Mouse (Mus musculus): ENCODE data around the gene Lipc. TPM values are rescaled to one million over a fixed set of nuclear protein-coding genes. Genes with fewer than 3 reads are reported as not detected.

The Lipc gene
- polyA plus RNA-seq, 1 experiment from 2014 or later: not detected

GRCm38 (mm10) chr9:70911163-70911562, 40.9 kb downstream of the Lipc start:
- WGBS: 67% methylated on average over 4 of the region's 4 CpGs
- no peak for TF ChIP-seq CTCF (IDR thresholded peaks at IDR 0.05; ENCODE audit: low read depth)
- ATAC-seq: no peak

DNA sequence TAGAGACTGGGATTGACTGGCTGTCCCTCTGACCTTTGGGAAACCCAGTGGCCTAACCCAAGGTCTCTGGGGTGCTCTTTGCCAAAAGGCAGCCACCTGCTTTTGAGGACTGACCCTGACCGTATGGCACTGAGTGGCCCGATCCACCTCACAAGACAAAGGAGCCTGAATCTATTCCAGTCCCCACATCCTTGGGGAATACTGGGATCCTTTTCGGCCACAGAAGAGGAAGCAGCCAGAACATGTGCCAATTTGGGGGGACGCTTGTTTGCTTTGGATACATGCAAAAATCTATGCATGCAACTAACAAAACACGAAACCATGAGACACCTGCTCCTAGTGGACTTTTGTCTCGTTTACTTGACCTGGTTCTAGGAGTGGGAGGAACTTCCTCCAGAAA, 41.7 kb downstream of the Lipc start:
- WGBS: 72% methylated on average over 6 of the region's 6 CpGs
- H3K4me3 ChIP-seq (ENCODE audit: low read depth, low read length): no peak overlapping the region
- H3K9ac ChIP-seq (ENCODE audit: low read depth, low read length): no peak overlapping the region
- no peak for ATAC-seq
- no peaks in the 10 kb centered on the region for H3K9me3 ChIP-seq (ENCODE audit: control insufficient read depth)
- no peak overlapping the region for H3K27ac ChIP-seq (ENCODE audit: low read depth, low read length)
- TF ChIP-seq CTCF (IDR thresholded peaks at IDR 0.05; ENCODE audit: low read depth): no peak
- no peaks in the 10 kb centered on the region for H3K27me3 ChIP-seq (replicated peaks; ENCODE audit: control insufficient read depth, insufficient read depth, low read length)
- no peaks in the 10 kb centered on the region for H3K4me1 ChIP-seq (replicated peaks; ENCODE audit: control insufficient read depth, insufficient read depth, low read length)
- no peaks in the 10 kb centered on the region for H3K36me3 ChIP-seq (ENCODE audit: control insufficient read depth, insufficient read depth)
- H3K4me2 ChIP-seq (replicated peaks; ENCODE audit: low read depth): no peak overlapping the region

More at GRCm38 (mm10) chr9:70911163-70911562, 40.9 kb downstream of the Lipc start:
- Histone ChIP-seq H3K4me2 (replicated peaks; ENCODE audit: low read depth) (no peak overlapping the region), H3K9ac (ENCODE audit: low read depth, low read length) (no peak overlapping the region), H3K9me3 (ENCODE audit: control insufficient read depth) (no peaks in the 10 kb centered on the region), H3K4me3 (ENCODE audit: low read depth, low read length) (no peak overlapping the region), H3K36me3 (ENCODE audit: control insufficient read depth, insufficient read depth) (no peaks in the 10 kb centered on the region), H3K27me3 (replicated peaks; ENCODE audit: control insufficient read depth, insufficient read depth, low read length) (no peaks in the 10 kb centered on the region), H3K4me1 (replicated peaks; ENCODE audit: control insufficient read depth, insufficient read depth, low read length) (no peaks in the 10 kb centered on the region), H3K27ac (ENCODE audit: low read depth, low read length) (no peak overlapping the region)

GRCm38 (mm10) chr9:70902821-70903730, 49.0 kb downstream of the Lipc start:
- no peak for TF ChIP-seq CTCF (IDR thresholded peaks at IDR 0.05; ENCODE audit: low read depth)
- H3K9me3 ChIP-seq (ENCODE audit: control insufficient read depth): no peaks in the 10 kb centered on the region
- H3K4me1 ChIP-seq (replicated peaks; ENCODE audit: control insufficient read depth, insufficient read depth, low read length): no peaks in the 10 kb centered on the region
- H3K4me2 ChIP-seq (replicated peaks; ENCODE audit: low read depth): no peak overlapping the region
- WGBS: 91% methylated on average over 11 of the region's 11 CpGs
- H3K9ac ChIP-seq (ENCODE audit: low read depth, low read length): no peak overlapping the region
- ATAC-seq: peak; percentile 73
- H3K27me3 ChIP-seq (replicated peaks; ENCODE audit: control insufficient read depth, insufficient read depth, low read length): no peaks in the 10 kb centered on the region
- no peak overlapping the region for H3K4me3 ChIP-seq (ENCODE audit: low read depth, low read length)
- no peak overlapping the region for H3K27ac ChIP-seq (ENCODE audit: low read depth, low read length)
- H3K36me3 ChIP-seq (ENCODE audit: control insufficient read depth, insufficient read depth): no peaks in the 10 kb centered on the region

DNA sequence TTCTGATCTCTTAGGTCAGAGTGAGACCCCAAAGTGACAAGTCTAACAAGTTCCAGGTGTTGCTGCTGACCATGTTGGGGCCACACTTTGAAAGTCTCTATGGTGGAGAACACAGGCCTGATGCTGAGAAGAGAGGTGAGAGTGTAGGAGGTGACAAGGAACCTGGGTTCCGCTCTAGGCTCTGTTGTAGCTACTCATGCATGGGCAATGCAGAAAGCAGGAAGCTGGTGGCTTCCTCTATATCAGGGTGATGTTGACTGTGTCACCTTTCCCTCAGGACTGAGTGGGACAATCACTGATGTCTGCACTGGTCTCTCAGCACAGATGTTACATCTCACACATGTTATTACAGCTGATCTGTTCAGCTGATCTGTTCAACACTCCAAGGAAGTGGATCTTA, 57.8 kb downstream of the Lipc start:
- Histone ChIP-seq H3K27me3 (replicated peaks; ENCODE audit: control insufficient read depth, insufficient read depth, low read length) (no peaks in the 10 kb centered on the region), H3K4me3 (ENCODE audit: low read depth, low read length) (no peak overlapping the region), H3K4me1 (replicated peaks; ENCODE audit: control insufficient read depth, insufficient read depth, low read length) (no peaks in the 10 kb centered on the region), H3K36me3 (ENCODE audit: control insufficient read depth, insufficient read depth) (no peaks in the 10 kb centered on the region), H3K27ac (ENCODE audit: low read depth, low read length) (no peak overlapping the region), H3K9me3 (ENCODE audit: control insufficient read depth) (no peaks in the 10 kb centered on the region), H3K4me2 (replicated peaks; ENCODE audit: low read depth) (no peak overlapping the region), H3K9ac (ENCODE audit: low read depth, low read length) (no peak overlapping the region)
- TF ChIP-seq CTCF (IDR thresholded peaks at IDR 0.05; ENCODE audit: low read depth): no peak
- no peak for ATAC-seq
- 86% methylated on average over 1 of the region's 1 CpGs for WGBS

DNA sequence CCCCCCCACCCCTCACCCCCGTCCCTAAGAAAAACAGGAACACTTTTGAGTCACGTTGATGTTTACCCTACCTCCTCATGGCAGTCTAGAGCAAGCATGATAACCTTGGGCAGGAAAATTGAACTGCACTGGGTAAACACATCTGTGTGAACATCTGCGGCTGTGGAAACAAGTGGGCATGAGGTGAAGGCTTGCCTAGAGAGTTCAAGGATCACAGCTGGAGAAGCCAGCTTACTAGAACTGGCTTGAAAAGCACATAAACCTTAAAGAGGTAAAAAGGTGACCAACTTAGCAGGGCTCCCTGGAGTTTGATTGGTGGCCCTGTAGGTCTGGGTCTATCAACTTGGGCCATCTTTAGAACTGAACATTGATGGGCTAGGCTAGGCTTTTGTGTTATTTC, 58.5 kb downstream of the Lipc start:
- no peak for ATAC-seq
- Histone ChIP-seq H3K4me2 (replicated peaks; ENCODE audit: low read depth) (no peak overlapping the region), H3K36me3 (ENCODE audit: control insufficient read depth, insufficient read depth) (no peaks in the 10 kb centered on the region), H3K27ac (ENCODE audit: low read depth, low read length) (no peak overlapping the region), H3K9me3 (ENCODE audit: control insufficient read depth) (no peaks in the 10 kb centered on the region), H3K9ac (ENCODE audit: low read depth, low read length) (no peak overlapping the region), H3K27me3 (replicated peaks; ENCODE audit: control insufficient read depth, insufficient read depth, low read length) (no peaks in the 10 kb centered on the region), H3K4me1 (replicated peaks; ENCODE audit: control insufficient read depth, insufficient read depth, low read length) (no peaks in the 10 kb centered on the region), H3K4me3 (ENCODE audit: low read depth, low read length) (no peak overlapping the region)
- WGBS: 45% methylated on average over 3 of the region's 3 CpGs
- no peak for TF ChIP-seq CTCF (IDR thresholded peaks at IDR 0.05; ENCODE audit: low read depth)

DNA sequence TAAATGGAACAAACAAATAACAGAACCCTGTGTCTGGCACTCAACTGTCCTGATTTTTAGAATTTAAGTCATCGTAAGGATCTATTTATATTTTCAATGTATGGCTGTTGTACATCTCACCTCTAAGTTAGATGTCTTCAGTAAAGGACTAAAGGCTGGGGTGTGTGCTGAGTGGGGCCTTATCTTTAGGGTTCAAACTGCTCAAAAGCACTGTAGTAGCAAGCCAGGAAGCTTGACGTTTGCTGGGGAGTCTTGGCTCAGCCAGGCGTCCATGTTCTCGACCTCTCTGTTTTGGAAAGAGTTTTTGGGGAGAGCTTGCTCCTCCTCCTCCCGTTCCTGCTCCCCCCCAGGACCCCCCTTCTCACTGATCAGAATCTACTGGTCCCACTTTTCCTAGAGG, 59.4 kb downstream of the Lipc start:
- WGBS: 79% methylated on average over 5 of the region's 5 CpGs
- ATAC-seq: no peak

More for the DNA sequence above, 59.4 kb downstream of the Lipc start:
- Histone ChIP-seq H3K4me2 (replicated peaks; ENCODE audit: low read depth) (no peak overlapping the region), H3K4me1 (replicated peaks; ENCODE audit: control insufficient read depth, insufficient read depth, low read length) (no peaks in the 10 kb centered on the region), H3K4me3 (ENCODE audit: low read depth, low read length) (no peak overlapping the region), H3K9ac (ENCODE audit: low read depth, low read length) (no peak overlapping the region), H3K9me3 (ENCODE audit: control insufficient read depth) (no peaks in the 10 kb centered on the region), H3K36me3 (ENCODE audit: control insufficient read depth, insufficient read depth) (no peaks in the 10 kb centered on the region), H3K27ac (ENCODE audit: low read depth, low read length) (no peak overlapping the region), H3K27me3 (replicated peaks; ENCODE audit: control insufficient read depth, insufficient read depth, low read length) (no peaks in the 10 kb centered on the region)
- TF ChIP-seq CTCF (IDR thresholded peaks at IDR 0.05; ENCODE audit: low read depth): no peak

Measured in intestine, postnatal 0 days (tissue).